Mouse (Mus musculus): ENCODE results near the gene Tmprss11g. TPM values are rescaled to one million over a fixed set of nuclear protein-coding genes. Genes with fewer than 3 reads are reported as not detected.
A peak's percentile ranks its signal among the peaks of the same experiment; 100 is the strongest.

Tmprss11g gene
- not detected for total RNA-seq (2021)
- long read RNA-seq, experiment 1, result 0 reads
- long read RNA-seq, experiment 2, result 0 reads

DNA sequence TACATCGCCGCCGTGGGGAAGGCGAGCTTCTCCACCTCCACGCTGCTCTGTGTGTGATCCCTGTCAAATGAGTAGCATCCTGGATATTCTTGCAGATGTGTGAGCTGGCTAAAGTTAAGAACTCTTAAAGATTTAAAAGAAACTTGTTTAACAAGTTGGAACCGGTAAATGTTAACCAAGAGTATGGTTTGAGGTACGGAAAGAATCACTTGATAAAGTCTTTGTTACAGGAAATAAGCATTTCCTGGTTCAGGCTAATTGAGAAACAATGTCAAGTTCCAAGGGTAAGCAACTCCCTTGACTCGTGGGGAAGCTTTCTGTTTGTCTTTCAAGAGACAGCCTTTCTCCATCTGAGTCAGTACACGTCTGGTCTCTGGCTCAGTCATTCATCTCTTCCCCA, at the start of gene Tmprss11g:
TSS of gene Tmprss11g (minus strand) at position 101 of the 400 bp plus-strand sequence.
- Histone ChIP-seq H3K27ac (no peak within 1 kb of the TSS), H3K4me3 (no peak within 1 kb of the TSS)
- intact Hi-C loops (cut with DNase I), result no loop called here
- TF ChIP-seq CTCF (IDR thresholded peaks at IDR 0.05), result no peak
- DNase-seq (ENCODE audit: extremely low spot score in 1 of 2, low spot score in 2 of 2), result no peak

- H3K4me3 ChIP-seq, result no peak overlapping the region
- H3K27ac ChIP-seq, result no peak overlapping the region
- no peak for DNase-seq (ENCODE audit: extremely low spot score in 1 of 2, low spot score in 2 of 2)
- no peak for TF ChIP-seq CTCF (IDR thresholded peaks at IDR 0.05)
- intact Hi-C loops (cut with DNase I), result no loop called here
Measured at GRCm38 (mm10) chr5:86546693-86547092, 28.3 kb upstream of the Tmprss11g start.

- no peak for TF ChIP-seq CTCF (IDR thresholded peaks at IDR 0.05)
- intact Hi-C loops (cut with DNase I), result no loop called here
- DNase-seq (ENCODE audit: extremely low spot score in 1 of 2, low spot score in 2 of 2), result no peak
Measured at GRCm38 (mm10) chr5:86540601-86541000, 22.2 kb upstream of the Tmprss11g start.

DNA sequence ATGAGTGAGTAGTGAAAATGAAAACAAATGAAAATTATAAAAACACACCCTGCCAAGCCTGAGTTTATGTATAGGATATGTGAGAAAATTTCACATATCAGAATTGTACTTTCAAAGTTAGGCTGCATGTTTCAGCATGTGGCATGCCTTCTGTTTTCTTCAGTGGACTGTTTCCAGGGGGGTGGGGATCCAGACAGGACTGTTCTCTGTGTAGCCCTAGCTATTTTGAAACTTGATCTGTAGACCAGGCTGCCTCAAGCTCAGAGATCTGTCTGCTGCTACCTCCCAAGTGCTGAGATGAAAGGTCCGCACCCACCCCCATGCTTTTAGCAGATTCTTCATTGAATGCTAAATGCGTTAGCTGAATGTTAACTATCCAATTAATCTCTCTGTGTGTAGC, 10.3 kb upstream of the Tmprss11g start:
- intact Hi-C loops (cut with DNase I), result no loop called here
- no peak for TF ChIP-seq CTCF (IDR thresholded peaks at IDR 0.05)
- H3K27ac ChIP-seq, result no peak overlapping the region
- no peak for DNase-seq (ENCODE audit: extremely low spot score in 1 of 2, low spot score in 2 of 2)
- H3K4me3 ChIP-seq, result no peak overlapping the region

More at GRCm38 (mm10) chr5:86540601-86541000, 22.2 kb upstream of the Tmprss11g start:
- Histone ChIP-seq H3K4me3 (no peak overlapping the region), H3K27ac (no peak overlapping the region)

DNA sequence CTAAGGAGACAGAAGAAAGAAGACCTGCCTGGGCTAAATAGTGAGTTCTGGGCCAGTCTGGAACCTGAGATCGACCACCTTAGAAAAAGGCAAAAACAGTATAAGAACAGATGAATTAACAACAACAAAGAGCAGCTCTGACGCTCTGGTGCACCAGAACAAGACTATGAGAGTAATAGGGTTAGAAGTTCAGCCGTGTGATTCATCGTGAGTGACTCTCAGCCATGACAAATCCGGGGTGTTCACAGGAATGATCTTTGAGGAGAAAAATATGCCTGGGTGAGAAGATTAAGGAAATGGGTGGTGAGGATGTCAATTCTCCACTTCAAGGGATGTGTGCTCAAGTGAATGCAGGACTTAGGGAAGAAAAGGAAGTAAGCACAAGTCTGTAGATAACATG, 6.9 kb downstream of the Tmprss11g start:
- Histone ChIP-seq H3K27ac (no peak overlapping the region), H3K4me3 (no peak overlapping the region)
- no peak for TF ChIP-seq CTCF (IDR thresholded peaks at IDR 0.05)
- intact Hi-C loops (cut with DNase I), result no loop called here
- DNase-seq (ENCODE audit: extremely low spot score in 1 of 2, low spot score in 2 of 2), result no peak

DNA sequence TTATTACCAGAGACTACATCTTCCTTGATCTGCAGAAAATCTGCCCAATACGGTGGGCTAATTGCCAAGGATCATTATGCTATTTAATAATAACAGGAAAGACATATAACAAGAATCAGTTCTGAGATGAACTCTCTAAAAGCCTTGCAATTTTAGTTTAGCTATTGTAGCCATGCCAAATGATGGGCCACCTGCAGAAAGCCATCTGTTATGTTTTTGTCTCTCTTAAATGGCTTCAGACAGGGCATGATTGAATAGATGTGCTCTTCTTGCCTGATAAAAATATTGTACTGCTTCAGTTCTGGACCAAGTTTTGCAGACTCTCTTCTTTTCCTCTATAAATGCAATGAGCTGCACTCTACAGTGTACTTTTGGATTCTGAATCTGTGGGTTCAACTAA, 24.9 kb downstream of the Tmprss11g start:
- Histone ChIP-seq H3K4me3 (no peak overlapping the region), H3K27ac (no peak overlapping the region)
- intact Hi-C loops (cut with DNase I), result no loop called here
- no peak for TF ChIP-seq CTCF (IDR thresholded peaks at IDR 0.05)
- DNase-seq (ENCODE audit: extremely low spot score in 1 of 2, low spot score in 2 of 2), result no peak

DNA sequence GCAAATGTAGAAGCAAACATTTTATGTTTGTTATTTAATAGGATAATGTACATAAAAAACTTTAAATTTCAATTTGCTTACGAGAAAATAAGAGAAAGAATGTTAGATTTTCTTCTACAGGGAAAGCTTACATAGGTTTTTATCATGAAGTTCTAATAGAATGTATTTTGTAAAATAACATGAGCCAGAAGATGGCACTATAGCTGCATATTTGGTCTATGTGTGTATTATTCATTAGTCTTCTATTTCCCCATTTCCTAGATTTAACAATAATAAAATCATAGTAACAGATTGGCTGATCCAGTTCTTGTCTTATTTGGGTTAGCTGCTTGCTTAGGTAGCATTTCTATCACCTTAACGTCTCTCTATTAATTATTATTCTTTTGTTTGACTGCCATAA, 35.8 kb downstream of the Tmprss11g start:
- intact Hi-C loops (cut with DNase I), result loop anchor here (2.0 to 5.0 kb wide), 2 partner anchors 166 to 200 kb away; no protein-coding TSS in a partner anchor
- no peak for DNase-seq (ENCODE audit: extremely low spot score in 1 of 2, low spot score in 2 of 2)

GRCm38 (mm10) chr5:86482031-86482430, 36.4 kb downstream of the Tmprss11g start:
- no peak overlapping the region for H3K4me3 ChIP-seq
- intact Hi-C loops (cut with DNase I), result loop anchor here (2.0 to 5.0 kb wide), 2 partner anchors 167 to 200 kb away; no protein-coding TSS in a partner anchor
- no peak for DNase-seq (ENCODE audit: extremely low spot score in 1 of 2, low spot score in 2 of 2)
- no peak for TF ChIP-seq CTCF (IDR thresholded peaks at IDR 0.05)
- no peak overlapping the region for H3K27ac ChIP-seq

More for the DNA sequence above, 35.8 kb downstream of the Tmprss11g start:
- TF ChIP-seq CTCF (IDR thresholded peaks at IDR 0.05), result peak; percentile 56
- no peak overlapping the region for H3K27ac ChIP-seq
- no peak overlapping the region for H3K4me3 ChIP-seq

DNA sequence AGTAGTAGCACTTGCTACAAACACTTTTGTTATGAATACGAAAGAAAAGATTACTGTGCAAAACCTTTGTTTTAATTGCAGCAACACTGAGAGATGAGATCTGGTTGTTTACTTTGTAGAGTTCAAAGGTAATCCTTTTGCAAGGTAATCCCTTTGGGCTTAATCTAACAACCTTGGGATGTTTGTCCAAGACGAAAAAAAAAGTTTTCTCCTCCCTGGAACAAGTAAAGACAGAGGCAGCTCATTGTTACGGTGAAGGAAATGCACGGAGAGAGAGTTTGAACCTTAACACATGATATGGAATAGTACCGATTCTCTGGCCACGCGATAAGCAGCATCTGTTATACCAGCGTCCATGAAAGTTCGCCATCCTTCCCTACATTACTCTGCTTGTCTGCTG, 44.5 kb downstream of the Tmprss11g start:
- TF ChIP-seq CTCF (IDR thresholded peaks at IDR 0.05), result no peak
- no peak overlapping the region for H3K4me3 ChIP-seq
- DNase-seq (ENCODE audit: extremely low spot score in 1 of 2, low spot score in 2 of 2), result no peak
- no peak overlapping the region for H3K27ac ChIP-seq
- intact Hi-C loops (cut with DNase I), result no loop called here

- TF ChIP-seq CTCF (IDR thresholded peaks at IDR 0.05), result no peak
- DNase-seq (ENCODE audit: extremely low spot score in 1 of 2, low spot score in 2 of 2), result no peak
- intact Hi-C loops (cut with DNase I), result no loop called here
Measured at GRCm38 (mm10) chr5:86468890-86469289, 49.5 kb downstream of the Tmprss11g start, which contains the start of gene Tmprss11a. TSS of gene Tmprss11a (minus strand) at chr5:86468990.

GRCm38 (mm10) chr5:86439306-86439705, 79.1 kb downstream of the Tmprss11g start:
- Histone ChIP-seq H3K4me3 (no peak overlapping the region), H3K27ac (no peak overlapping the region)
- DNase-seq (ENCODE audit: extremely low spot score in 1 of 2, low spot score in 2 of 2), result no peak
- TF ChIP-seq CTCF (IDR thresholded peaks at IDR 0.05), result no peak
- intact Hi-C loops (cut with DNase I), result no loop called here

More at GRCm38 (mm10) chr5:86468890-86469289, 49.5 kb downstream of the Tmprss11g start, which contains the start of gene Tmprss11a:
- Histone ChIP-seq H3K27ac (no peak within 1 kb of the TSS), H3K4me3 (no peak within 1 kb of the TSS)

- DNase-seq (ENCODE audit: extremely low spot score in 1 of 2, low spot score in 2 of 2), result no peak
- no peak for TF ChIP-seq CTCF (IDR thresholded peaks at IDR 0.05)
- Histone ChIP-seq H3K27ac (no peak overlapping the region), H3K4me3 (no peak overlapping the region)
- intact Hi-C loops (cut with DNase I), result no loop called here
Measured at GRCm38 (mm10) chr5:86438548-86438947, 79.9 kb downstream of the Tmprss11g start.

Other genes starting within 250 kb of the Tmprss11g start
- not detected for gene Tmprss11c, start 229.3 kb downstream of the Tmprss11g start, total RNA-seq (2021)
- not detected for gene Tmprss11d, start 145.2 kb downstream of the Tmprss11g start, total RNA-seq (2021)
- under 1 TPM; 0.11 to 0.12 TPM for gene Tmprss11a, start 49.6 kb downstream of the Tmprss11g start, total RNA-seq (2021)
- gene Tmprss11f, start 113.8 kb upstream of the Tmprss11g start, total RNA-seq (2021), result not detected
- not detected for gene Tmprss11b, start 157.8 kb upstream of the Tmprss11g start, total RNA-seq (2021)
- not detected for gene Tmprss11e, start 227.2 kb upstream of the Tmprss11g start, total RNA-seq (2021)